In genomic region chr15:97271985-97272697, GRCm38 (mm10) we compare ENCODE assay signal across 10 mouse cellular contexts. TPM values are rescaled to one million over a fixed set of nuclear protein-coding genes. Genes with fewer than 3 reads are reported as not detected.
DNase-seq lines count a peak whose midpoint lies in the region; ATAC-seq and TF ChIP-seq lines count a peak whose summit lies in the region.
"Had no signal": no experiment of that assay in that cellular context is flagged by ENCODE, and none has a peak within 500 bp of the region (broad histone marks: within the 10 kb centered on the region; RNA-seq: fewer than 3 reads in every experiment).

No protein-coding gene starts in this region.

- no peaks in the 10 kb centered on the region for H3K36me3 ChIP-seq in forebrain, postnatal 0 days (ENCODE audit: insufficient read depth)
- no peaks in the 10 kb centered on the region for H3K36me3 ChIP-seq in forebrain, embryonic 15.5 days
- no peaks in the 10 kb centered on the region for H3K36me3 ChIP-seq in midbrain, postnatal 0 days (ENCODE audit: insufficient read depth, low read length)
- no peaks in the 10 kb centered on the region for H3K36me3 ChIP-seq in midbrain, embryonic 10.5 days

- no peaks in the 10 kb centered on the region for H3K27me3 ChIP-seq in forebrain, postnatal 0 days (ENCODE audit: insufficient read depth, low read length)
- H3K27me3 ChIP-seq in forebrain, embryonic 15.5 days = no peaks in the 10 kb centered on the region
- H3K27me3 ChIP-seq in midbrain, postnatal 0 days (ENCODE audit: insufficient read depth, low read length) = no peaks in the 10 kb centered on the region
- H3K27me3 ChIP-seq in midbrain, embryonic 10.5 days (ENCODE audit: low read depth, poor library complexity, severe bottlenecking) = no peaks in the 10 kb centered on the region

- 44% methylated on average over 7 of the region's 7 CpGs for WGBS in forebrain, postnatal 0 days
- WGBS in forebrain, embryonic 15.5 days = 52% methylated on average over 7 of the region's 7 CpGs
- WGBS in midbrain, postnatal 0 days = 40% methylated on average over 7 of the region's 7 CpGs
- 51% methylated on average over 7 of the region's 7 CpGs for WGBS in midbrain, embryonic 10.5 days

- no peak overlapping the region for H3K4me2 ChIP-seq in forebrain, postnatal 0 days (ENCODE audit: low read depth)
- no peak overlapping the region for H3K4me2 ChIP-seq in forebrain, embryonic 15.5 days (replicated peaks)
- H3K4me2 ChIP-seq in midbrain, postnatal 0 days (ENCODE audit: low read depth, low read length, poor library complexity, severe bottlenecking) = no peak overlapping the region

- no peak overlapping the region for H3K27ac ChIP-seq in forebrain, postnatal 0 days (ENCODE audit: low read depth, low read length)
- H3K27ac ChIP-seq in forebrain, embryonic 15.5 days (replicated peaks) = no peak overlapping the region
- no peak overlapping the region for H3K27ac ChIP-seq in midbrain, postnatal 0 days (ENCODE audit: low read depth, low read length)
- H3K27ac ChIP-seq in midbrain, embryonic 10.5 days (replicated peaks) = no peak overlapping the region

- no peak for TF ChIP-seq CTCF in forebrain, postnatal 0 days (IDR thresholded peaks at IDR 0.05; ENCODE audit: low read depth)
- no peak for TF ChIP-seq CTCF in midbrain, postnatal 0 days (IDR thresholded peaks at IDR 0.05)

- peaks cover 6% of the 10 kb centered on the region; the same call in 1 of the 2 replicates for H3K4me1 ChIP-seq in forebrain, postnatal 0 days (ENCODE audit: insufficient read depth)
- H3K4me1 ChIP-seq in forebrain, embryonic 15.5 days = peaks cover 7% of the 10 kb centered on the region
- peaks cover 5% of the 10 kb centered on the region; the same call in 1 of the 2 replicates for H3K4me1 ChIP-seq in midbrain, postnatal 0 days (ENCODE audit: insufficient read depth, low read length)
- H3K4me1 ChIP-seq in midbrain, embryonic 10.5 days = peaks cover 17% of the 10 kb centered on the region

- no peak overlapping the region for H3K9ac ChIP-seq in forebrain, postnatal 0 days
- no peak overlapping the region for H3K9ac ChIP-seq in forebrain, embryonic 15.5 days (replicated peaks)
- H3K9ac ChIP-seq in midbrain, postnatal 0 days (replicated peaks; ENCODE audit: low read length, poor library complexity, severe bottlenecking) = no peak overlapping the region

- DNase-seq in forebrain, postnatal 0 days = no peak
- peak; percentile 23 for DNase-seq in kidney, postnatal 14 days
- DNase-seq in kidney, adult 8-10 months = no peak
- DNase-seq in midbrain, postnatal 0 days (ENCODE audit: low spot score) = peak; percentile 58
- no peak for DNase-seq in midbrain, embryonic 10.5 days (ENCODE audit: low spot score)
- DNase-seq: right cerebral cortex, postnatal 14 days had no signal

- peak; percentile 76 for ATAC-seq in forebrain, postnatal 0 days
- ATAC-seq in forebrain, embryonic 15.5 days (replicated peaks) = no peak
- ATAC-seq in midbrain, postnatal 0 days (ENCODE audit: low FRiP score) = 0 out of 2 replicates have a peak, but pooled peaks have one; percentile 56
- ATAC-seq in frontal cortex, adult (ENCODE audit: low TSS enrichment) = no peak
- no peak for ATAC-seq in erythroblast, adult 5-6 weeks (replicated peaks; ENCODE audit: low FRiP score, poor library complexity, severe bottlenecking)
- ATAC-seq: inflammation-experienced regulatory T-cells, adult 6 months had no signal

- no peak overlapping the region for H3K4me3 ChIP-seq in forebrain, postnatal 0 days (ENCODE audit: low read depth, low read length)
- no peak overlapping the region for H3K4me3 ChIP-seq in forebrain, embryonic 15.5 days
- H3K4me3 ChIP-seq in midbrain, postnatal 0 days (ENCODE audit: low read depth, low read length) = no peak overlapping the region
- H3K4me3 ChIP-seq in midbrain, embryonic 10.5 days = no peak overlapping the region

- no peaks in the 10 kb centered on the region for H3K9me3 ChIP-seq in forebrain, postnatal 0 days (ENCODE audit: low read length)
- no peaks in the 10 kb centered on the region for H3K9me3 ChIP-seq in forebrain, embryonic 15.5 days
- no peaks in the 10 kb centered on the region for H3K9me3 ChIP-seq in midbrain, postnatal 0 days (ENCODE audit: low read length)
- no peaks in the 10 kb centered on the region for H3K9me3 ChIP-seq in midbrain, embryonic 10.5 days (replicated peaks)

RNA-seq across cellular contexts. Expression of gene Amigo2, which starts 25.1 kb away (rescaled TPM):
- total RNA-seq in forebrain, postnatal 0 days (2014; rRNA removed) = 10.5 and 15.7 TPM in 2 replicates
- 5.8 and 8.7 TPM in 2 replicates for polyA plus RNA-seq in forebrain, postnatal 0 days (2015; fragmentation: Nextera tagmentation; extraction: Ambion mirVana)
- 4.7 and 6.5 TPM in 2 replicates for polyA plus RNA-seq in forebrain, embryonic 15.5 days (2015; fragmentation: Nextera tagmentation; extraction: Ambion mirVana)
- total RNA-seq in midbrain, postnatal 0 days (2014; rRNA removed) = 21.8 and 22.4 TPM in 2 replicates
- polyA plus RNA-seq in midbrain, postnatal 0 days (2015; fragmentation: Nextera tagmentation; extraction: Ambion mirVana) = 17.4 and 20.1 TPM in 2 replicates
- polyA plus RNA-seq in midbrain, embryonic 10.5 days (2016; fragmentation: Nextera tagmentation; extraction: Ambion mirVana) = 4.3 and 4.4 TPM in 2 replicates
- total RNA-seq in erythroblast, adult 5-6 weeks (2015; ENCODE audit: low replicate concordance) = 0.42 TPM in 1 of 2 replicates, not detected in the other
- 0.42 and 0.85 TPM in 2 replicates for total RNA-seq in erythroblast, adult 5-6 weeks (2017; ENCODE audit: low replicate concordance)

RNA-seq across cellular contexts. Expression of gene Pced1b, which starts 25.2 kb away (rescaled TPM):
- total RNA-seq in forebrain, postnatal 0 days (2014; rRNA removed) = 4.8 and 6.9 TPM in 2 replicates
- 4.4 and 5.4 TPM in 2 replicates for polyA plus RNA-seq in forebrain, postnatal 0 days (2015; fragmentation: Nextera tagmentation; extraction: Ambion mirVana)
- 3.1 and 4.1 TPM in 2 replicates for polyA plus RNA-seq in forebrain, embryonic 15.5 days (2015; fragmentation: Nextera tagmentation; extraction: Ambion mirVana)
- 8.8 and 10.4 TPM in 2 replicates for total RNA-seq in midbrain, postnatal 0 days (2014; rRNA removed)
- polyA plus RNA-seq in midbrain, postnatal 0 days (2015; fragmentation: Nextera tagmentation; extraction: Ambion mirVana) = 7.0 and 8.1 TPM in 2 replicates
- polyA plus RNA-seq in midbrain, embryonic 10.5 days (2016; fragmentation: Nextera tagmentation; extraction: Ambion mirVana) = 4.6 and 4.9 TPM in 2 replicates
- 11.3 and 19.4 TPM in 2 replicates for total RNA-seq in erythroblast, adult 5-6 weeks (2015; ENCODE audit: low replicate concordance)
- 6.0 and 17.7 TPM in 2 replicates for total RNA-seq in erythroblast, adult 5-6 weeks (2017; ENCODE audit: low replicate concordance)

Comparison
In these comparisons a context has a peak if more than half of its experiments do, and no peak if none do; other contexts are left out.
1. ATAC-seq: peak in forebrain, postnatal 0 days (single experiment) and midbrain, postnatal 0 days (single experiment); none in forebrain, embryonic 15.5 days (single experiment), frontal cortex, adult (single experiment) and erythroblast, adult 5-6 weeks (single experiment).
2. DNase-seq: peak in kidney, postnatal 14 days (single experiment) and midbrain, postnatal 0 days (single experiment); none in forebrain, postnatal 0 days (single experiment), kidney, adult 8-10 months (0 of 2) and midbrain, embryonic 10.5 days (single experiment).